Mouse (Mus musculus) frontal cortex, postnatal 25 days (tissue): ENCODE measurements at regions not wholly inside any gene's neighbourhood (a gene's known extent, or its start where the extent isn't known, plus 50 kb on each side); places are given as distances from the start of the nearest gene placed in this dataset.
A peak's percentile ranks its signal among the peaks of the same experiment; 100 is the strongest.
"Not testable (repeated sequence)": the region's sequence is repeated elsewhere in the genome, so short reads cannot be mapped to it uniquely, and the experiment has no call there.

ENCODE experiments used
- DNase-seq, 2 experiments: peaks; one replicate each; pipeline ENCODE4 v3.0.0; 2022; ENCODE audit warnings: low spot score in 2 of 2

GRCm38 (mm10) chr15:52406156-52406885 is 1478.4 kb upstream of the Gm7489 start:
- no peak for DNase-seq

GRCm38 (mm10) chr15:52412869-52413771 is 1471.6 kb upstream of the Gm7489 start:
- no peak for DNase-seq

DNA sequence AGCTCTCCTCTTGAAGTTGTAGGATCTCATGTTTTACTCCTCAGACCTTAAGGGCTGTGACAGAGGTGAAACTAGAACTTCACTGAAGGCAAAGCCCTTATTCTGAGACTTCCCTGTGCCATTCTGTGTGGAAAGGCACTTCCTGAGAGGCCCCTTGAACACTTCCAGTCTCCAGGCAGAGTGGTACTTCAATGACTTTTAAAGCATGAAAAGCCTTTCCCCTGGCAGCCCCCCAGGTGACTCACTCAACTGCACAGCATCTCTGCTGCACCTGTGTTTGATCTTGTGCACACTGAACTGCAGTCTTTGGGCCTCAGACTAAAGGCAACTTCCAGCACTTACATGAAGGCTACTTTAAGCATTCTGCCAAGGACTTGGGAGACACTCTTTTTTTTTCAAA is 1458.7 kb upstream of the Gm7489 start:
- DNase-seq: no peak

- no peak for DNase-seq
These were observed 1454.1 kb upstream of the Gm7489 start for GRCm38 (mm10) chr15:52430491-52431158.

- no peak for DNase-seq
These were observed 1451.1 kb upstream of the Gm7489 start for GRCm38 (mm10) chr15:52433639-52434038.

- DNase-seq: no peak
These were observed 1446.3 kb upstream of the Gm7489 start for GRCm38 (mm10) chr15:52438403-52438802.

GRCm38 (mm10) chr15:52458782-52459181 is 1425.9 kb upstream of the Gm7489 start:
- peak; percentile 76 to 84 for DNase-seq

- DNase-seq: no peak
These were observed 1425.4 kb upstream of the Gm7489 start for GRCm38 (mm10) chr15:52459315-52459714.

DNA sequence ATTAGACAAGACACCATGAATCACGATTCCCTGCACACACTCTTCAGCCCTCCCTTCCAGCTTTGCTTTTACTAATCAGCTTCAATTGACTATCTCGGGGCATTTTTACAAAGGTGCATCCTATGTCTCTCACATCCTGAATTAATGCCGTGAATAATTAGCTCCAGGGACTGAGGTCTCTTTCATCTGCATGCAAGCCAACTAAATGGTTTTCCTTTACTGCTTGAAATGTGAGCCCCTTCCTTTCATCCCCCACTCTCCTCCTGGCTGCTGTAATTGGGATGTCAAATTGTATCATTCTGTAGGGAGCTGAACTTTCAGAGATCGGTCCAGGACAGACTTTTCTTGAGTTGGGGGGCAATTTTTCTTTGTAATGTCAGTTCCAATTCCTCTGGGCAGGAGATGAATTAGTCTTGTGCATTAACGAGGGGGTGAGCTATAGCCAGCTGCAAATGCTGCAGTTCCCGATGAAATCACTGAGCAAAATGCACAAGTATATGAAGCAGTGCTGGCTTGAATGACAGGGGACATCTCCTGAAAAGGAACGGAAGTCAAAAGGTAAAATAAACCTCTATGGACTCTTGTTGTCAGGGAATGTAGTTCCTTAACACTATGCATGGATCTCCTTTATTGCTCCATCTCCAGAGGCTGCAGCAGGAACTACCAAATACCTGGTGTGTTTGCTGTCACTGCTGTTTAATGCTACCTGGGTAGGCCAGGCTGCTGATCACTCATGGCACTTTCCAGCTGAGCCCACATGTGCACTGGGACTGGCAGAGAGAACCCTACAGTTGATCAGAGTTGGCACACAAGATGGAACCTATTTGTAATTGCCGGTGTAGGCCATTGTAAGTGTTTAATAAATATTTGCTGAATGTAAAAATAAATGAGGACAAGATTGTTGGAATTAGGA is 1420.2 kb upstream of the Gm7489 start:
- DNase-seq: no peak

- not testable (repeated sequence) for DNase-seq
These were observed 1406.6 kb upstream of the Gm7489 start for GRCm38 (mm10) chr15:52478124-52478523.

GRCm38 (mm10) chr15:52480834-52481233 is 1403.9 kb upstream of the Gm7489 start:
- DNase-seq: no peak

DNA sequence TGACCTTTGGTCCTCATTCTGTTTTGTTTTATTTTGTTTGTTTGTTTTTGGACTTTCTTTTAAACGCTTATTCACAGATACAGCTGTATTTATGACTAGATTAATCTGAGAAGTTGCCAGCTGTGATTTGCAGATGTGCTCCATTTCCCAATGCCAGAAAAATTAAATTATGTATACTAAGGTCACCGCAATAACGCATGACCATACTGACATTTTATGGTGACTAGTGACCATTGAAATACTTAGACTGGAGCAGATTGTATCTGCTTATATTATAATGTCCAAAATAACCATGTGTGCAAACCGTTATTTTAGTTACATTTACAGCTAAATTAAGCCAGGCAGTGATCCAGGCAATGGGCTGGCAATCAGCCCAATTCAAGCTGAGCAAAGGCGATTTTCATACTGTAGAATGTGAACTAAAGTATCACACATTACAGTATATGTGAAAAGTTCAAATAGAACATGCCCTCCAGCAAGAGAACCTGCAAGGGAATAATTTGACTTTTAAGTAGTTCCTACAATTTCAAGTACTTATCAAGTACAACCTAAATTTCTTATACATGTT is 1401.0 kb upstream of the Gm7489 start:
- no peak for DNase-seq

DNA sequence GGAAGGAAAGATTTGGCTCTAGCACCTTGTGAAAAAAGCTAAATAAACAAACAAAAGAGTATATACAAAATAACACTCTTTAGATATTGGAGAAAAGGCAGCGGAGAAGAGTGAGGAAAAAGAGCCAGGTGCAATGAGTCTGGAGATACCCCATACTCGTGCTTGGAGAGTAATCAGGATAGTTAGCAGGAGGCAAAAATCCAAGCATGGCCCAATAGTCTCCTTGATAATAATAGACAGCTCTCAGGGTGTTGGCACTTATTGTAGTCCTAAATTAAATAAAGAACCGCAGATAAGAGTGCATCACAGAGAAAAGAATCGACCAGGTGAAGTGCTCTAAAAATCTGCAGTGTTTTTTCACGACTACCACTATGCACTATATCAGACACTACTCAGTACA is 1400.4 kb upstream of the Gm7489 start:
- DNase-seq: no peak

DNA sequence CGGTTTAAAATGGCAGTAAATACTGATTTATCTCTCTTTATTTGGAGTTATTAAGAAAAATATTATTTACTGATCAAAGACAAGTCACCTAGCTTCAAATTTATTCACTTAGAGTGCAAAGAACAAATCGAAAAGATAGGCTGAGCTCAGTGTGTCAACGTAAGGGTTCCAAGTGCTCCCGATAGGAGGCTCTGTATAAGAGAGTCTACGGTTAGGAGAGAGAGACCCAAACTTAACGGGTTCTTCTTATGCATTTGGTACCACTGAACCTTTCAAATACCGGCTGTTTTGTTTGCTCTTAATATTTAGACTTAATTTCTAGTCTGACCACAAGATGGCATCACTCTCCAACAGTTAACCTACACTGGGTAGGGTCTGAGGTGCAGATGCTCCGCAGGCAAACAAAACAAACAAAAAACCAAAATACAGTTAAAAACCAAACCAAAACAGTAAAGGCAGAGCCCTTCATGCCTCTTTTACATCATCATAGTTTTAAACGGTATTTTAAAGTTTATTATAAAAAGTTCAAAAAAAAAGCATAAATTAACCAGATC is 1379.4 kb upstream of the Gm7489 start:
- no peak for DNase-seq

- peak in 1 of 2 experiments; percentile 26 for DNase-seq
These were observed 1377.8 kb upstream of the Gm7489 start for GRCm38 (mm10) chr15:52506930-52507329.

DNA sequence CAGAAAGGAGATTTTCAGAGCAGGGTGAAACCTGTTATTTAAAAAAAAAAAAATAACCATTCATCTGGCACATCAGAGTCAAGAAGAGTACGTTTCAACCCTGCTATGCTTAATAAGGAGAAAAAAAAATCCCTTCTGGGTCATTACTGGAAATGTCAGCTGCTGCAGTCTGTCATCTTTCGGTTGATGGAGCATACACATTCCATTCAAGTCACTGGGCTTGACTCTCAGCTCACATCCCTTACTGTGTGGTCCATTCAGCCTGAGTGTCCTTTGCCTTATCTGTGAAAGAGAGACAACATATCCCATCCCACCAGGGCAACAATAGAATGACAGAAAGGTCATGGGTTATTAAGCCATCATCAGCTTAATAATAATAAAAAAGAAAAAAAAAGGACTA is 1376.1 kb upstream of the Gm7489 start:
- no peak for DNase-seq

DNA sequence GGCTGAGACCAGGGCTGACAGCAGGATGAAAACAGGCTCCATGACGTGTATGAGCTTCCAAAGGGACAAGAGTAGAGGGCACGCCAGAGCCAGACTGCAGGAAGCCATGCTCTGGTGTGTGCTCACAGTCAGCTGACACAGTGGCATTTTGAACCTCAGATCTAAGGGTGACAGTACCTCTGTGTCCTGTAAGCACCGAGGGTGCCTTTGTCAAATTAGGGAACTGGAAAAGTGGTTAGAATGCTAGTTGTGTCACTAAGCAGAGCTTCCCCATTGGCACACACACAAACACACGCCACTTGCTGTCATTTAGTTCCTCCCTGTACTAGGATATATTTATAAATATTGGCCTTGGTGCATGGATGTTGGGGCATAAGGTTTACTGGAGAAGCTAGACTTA is 1374.6 kb upstream of the Gm7489 start:
- no peak for DNase-seq

DNA sequence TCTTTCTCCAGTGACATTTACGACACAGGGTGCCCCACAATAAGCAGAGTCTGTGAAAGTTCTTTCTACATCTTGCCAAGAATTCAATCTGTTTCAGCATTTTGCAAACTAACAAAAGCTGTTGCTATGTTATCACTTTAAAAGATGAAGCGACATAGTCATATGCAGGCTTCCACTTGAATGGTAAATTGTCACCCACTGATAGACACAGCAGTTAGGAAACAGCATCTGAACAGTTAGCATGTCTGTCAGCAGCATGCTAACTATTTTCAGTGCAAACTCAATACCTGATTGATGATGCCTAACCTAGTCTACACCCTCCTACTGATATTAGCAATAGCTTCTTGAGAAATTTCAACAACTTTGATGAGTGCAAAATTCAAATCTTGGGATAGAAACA is 1348.1 kb upstream of the Gm7489 start:
- no peak for DNase-seq

DNA sequence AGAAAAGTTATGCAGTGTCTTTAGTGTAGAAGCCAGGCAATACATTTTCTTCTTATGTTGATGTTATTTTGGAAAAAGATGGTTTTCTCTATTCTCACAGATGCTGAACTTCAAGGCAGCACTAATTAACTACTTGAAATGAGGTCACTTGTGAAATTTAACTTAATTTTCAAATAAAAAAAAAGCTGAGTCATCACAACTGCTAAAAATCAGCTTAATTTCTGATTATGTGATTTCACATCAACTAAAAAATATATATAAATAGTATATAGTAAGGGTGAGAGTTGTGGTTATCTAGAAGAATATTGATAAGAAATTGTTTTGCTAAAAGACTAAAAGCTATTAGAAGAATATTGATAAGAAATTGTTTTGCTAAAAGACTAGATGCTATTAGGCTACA is 1326.0 kb upstream of the Gm7489 start:
- no peak for DNase-seq

DNA sequence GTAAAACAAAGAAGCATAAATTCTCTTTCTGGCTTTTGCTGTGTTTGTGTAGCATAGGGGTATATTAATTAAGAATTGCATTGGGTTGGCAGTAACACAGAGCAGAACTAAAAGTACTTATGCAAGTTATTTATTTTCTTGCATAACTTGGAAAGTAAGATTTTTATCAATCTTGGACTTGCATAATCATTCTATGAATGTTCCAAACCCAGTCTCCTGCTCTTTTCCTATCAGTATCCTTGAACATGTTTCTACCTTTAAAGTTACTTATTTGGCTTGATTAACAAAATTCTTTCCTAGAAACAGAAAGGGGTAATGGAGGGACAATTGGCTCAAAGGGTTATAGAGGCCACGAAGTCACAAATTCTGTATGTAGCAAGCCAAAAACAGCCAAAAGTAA is 1320.6 kb upstream of the Gm7489 start:
- no peak for DNase-seq

GRCm38 (mm10) chr15:52565449-52565851 is 1319.3 kb upstream of the Gm7489 start:
- peak; percentile 6 for DNase-seq
